Mouse (Mus musculus): ENCODE results near the gene Sv2c.

Sv2c gene

GRCm38 (mm10) chr13:95965596-95965995 is 166.8 kb downstream of the Sv2c start:
- DNase-seq, result no peak

DNA sequence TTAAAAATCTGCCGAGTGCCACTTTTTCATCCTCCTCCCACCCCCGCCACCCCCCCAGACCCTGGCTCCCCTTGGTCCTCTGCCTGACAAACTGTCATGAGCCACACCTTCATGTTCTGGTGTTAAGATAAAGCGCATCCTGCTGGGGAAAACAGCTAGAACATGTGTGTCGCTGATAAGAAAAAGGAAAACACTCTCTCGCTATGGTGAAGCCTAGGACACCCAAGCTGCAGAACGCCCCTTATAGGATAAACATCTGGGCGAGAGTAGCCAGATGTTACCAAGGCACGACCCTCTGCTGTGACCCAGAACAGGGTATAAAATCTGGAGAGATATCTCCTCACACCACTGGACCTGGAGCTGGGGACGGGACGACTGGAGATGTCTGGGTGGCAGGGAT is 167.2 kb downstream of the Sv2c start:
- no peak for DNase-seq

- no peak for DNase-seq
Measured at GRCm38 (mm10) chr13:95964226-95964625, 168.2 kb downstream of the Sv2c start.

DNA sequence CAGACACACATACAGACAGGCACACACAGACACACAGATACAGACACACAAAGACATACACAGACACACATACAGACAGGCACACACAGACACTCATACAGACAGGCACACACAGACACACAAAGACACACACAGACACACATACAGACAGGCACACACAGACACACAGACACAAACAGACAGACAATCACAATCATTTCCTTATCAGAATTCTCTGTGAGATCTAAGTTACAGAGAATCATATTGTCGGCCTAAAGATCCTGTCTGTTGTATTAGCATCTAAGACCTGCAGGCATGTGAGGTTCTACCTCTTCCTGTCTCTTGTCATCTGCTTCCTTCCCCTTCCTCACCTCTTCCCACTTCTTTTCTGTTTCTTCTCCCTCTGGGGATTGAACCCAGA is 168.7 kb downstream of the Sv2c start:
- no peak for DNase-seq

- DNase-seq, result no peak
Measured at GRCm38 (mm10) chr13:95961905-95962304, 170.5 kb downstream of the Sv2c start.

GRCm38 (mm10) chr13:95961191-95961791 is 171.1 kb downstream of the Sv2c start:
- DNase-seq, result peak; percentile 76

- no peak for DNase-seq
Measured at GRCm38 (mm10) chr13:95960477-95961185, 171.7 kb downstream of the Sv2c start.

GRCm38 (mm10) chr13:95959651-95960476 is 172.5 kb downstream of the Sv2c start:
- DNase-seq, result no peak

- no peak for DNase-seq
Measured at GRCm38 (mm10) chr13:95957134-95957533, 175.2 kb downstream of the Sv2c start.

GRCm38 (mm10) chr13:95956327-95956781 is 176.0 kb downstream of the Sv2c start:
- DNase-seq, result no peak

GRCm38 (mm10) chr13:95955204-95955603 is 177.2 kb downstream of the Sv2c start:
- no peak for DNase-seq

DNA sequence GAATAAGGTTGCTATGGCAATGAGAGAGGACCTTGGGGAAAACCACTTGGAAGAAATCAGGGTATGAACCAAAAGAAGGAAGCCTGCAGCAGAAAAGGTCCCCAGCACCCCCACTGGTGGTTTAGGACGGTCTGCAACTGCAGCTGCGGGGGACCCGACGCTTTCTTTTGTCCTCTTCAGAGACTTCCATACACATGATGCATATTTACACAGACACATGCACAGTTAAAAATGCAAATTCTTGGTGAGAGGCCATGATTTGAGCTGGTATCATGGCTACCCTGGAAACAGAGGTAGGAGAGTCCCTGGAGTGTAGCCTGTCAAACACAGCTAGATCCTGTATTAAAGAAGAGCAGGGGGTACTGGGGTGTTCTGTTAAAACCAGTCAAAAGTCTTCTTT is 178.7 kb downstream of the Sv2c start:
- DNase-seq, result no peak

GRCm38 (mm10) chr13:95952263-95952662 is 180.1 kb downstream of the Sv2c start:
- DNase-seq, result no peak

DNA sequence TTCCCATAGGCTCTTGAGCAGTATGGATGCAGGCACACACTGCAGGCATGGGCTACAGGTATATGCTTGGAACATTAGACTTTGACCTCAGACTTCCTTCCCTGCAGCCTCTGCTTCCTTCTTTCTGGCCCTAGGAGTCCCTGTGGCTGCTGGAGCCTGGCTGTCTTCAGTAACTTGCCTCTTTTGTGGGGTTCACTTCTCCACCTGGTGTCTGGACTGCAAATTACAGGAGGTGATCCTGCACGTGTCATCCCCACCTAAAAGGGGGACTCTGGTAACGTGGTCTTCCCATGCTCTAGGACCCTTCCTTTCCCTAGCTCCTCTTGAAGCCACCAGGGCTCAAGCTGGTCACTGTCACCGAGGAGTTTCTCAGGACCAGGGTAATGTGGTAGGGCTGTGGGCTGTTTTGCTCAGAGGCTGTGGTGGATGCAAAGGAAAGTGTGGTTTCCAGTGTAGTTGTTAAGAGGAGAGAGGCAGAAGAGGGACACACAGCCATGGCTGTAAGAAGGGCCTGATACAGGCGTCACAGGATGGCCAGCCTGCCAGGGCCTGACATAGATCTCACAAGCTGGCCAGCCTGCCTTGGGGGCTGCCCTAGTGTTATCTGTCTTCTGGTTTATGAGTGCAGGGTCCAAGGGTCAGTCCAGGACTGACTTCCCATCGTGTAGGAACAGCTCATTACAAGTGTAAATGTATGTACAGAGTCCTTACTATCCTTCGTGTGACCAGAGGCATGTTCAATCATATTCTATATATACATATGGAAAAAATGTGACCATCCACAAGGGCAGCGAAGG is 181.1 kb downstream of the Sv2c start:
- peak; percentile 17 for DNase-seq

DNA sequence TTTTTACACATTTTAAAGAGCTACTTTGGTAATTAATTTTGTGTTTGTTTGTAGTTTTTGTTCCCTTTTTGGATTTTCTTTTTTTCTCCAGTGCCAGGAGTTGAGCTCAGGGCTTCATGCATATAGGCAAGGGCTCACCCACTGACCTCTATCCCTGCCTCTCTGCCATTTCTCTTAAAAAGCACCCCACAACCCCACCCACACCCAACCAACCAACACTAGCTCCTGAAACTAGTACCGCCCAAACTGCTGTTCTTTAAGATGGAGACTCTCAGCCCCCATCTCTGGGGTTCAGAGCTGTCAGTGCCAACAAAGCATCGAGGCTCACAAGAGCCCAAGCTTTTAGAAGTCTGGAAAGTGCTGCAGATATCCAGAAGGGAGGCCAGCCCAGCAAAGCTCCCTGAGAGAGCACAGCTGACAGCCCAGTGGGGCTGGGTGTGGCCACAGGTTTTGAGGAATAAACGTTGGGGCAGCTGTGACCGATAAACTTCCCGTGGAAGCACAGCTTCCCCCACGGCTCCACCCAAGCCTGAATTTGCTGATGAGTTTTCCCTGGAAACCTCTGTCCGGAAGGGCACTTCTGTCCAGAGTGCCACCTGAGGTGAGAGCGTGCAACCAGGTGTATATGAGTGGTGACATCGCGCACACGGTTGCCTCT is 181.8 kb downstream of the Sv2c start:
- peak; percentile 1 for DNase-seq

- DNase-seq, result no peak
Measured at GRCm38 (mm10) chr13:95949356-95949755, 183.0 kb downstream of the Sv2c start.

GRCm38 (mm10) chr13:95948821-95949220 is 183.6 kb downstream of the Sv2c start:
- DNase-seq, result no peak

DNA sequence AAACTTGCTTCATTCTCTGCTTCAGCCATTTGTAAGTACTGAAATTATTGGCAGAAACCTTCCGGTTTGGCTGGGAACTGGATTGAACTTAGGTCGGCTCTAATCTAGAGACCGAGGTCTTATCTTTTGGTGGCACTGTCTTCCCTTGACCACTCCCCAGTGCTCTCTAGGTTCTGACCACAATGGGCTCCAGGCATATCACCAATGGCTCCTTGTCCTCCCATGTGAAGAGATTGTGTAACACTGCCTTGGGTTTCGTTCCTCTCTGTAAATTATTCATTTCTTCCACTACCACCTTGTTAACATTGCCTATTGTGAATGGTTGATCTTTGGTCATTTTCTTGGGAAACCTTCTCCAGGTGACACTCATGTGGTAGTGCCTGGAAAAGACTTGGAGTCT is 184.0 kb downstream of the Sv2c start:
- no peak for DNase-seq

- peak; percentile 36 for DNase-seq
Measured at GRCm38 (mm10) chr13:95945937-95946507, 186.4 kb downstream of the Sv2c start.

DNA sequence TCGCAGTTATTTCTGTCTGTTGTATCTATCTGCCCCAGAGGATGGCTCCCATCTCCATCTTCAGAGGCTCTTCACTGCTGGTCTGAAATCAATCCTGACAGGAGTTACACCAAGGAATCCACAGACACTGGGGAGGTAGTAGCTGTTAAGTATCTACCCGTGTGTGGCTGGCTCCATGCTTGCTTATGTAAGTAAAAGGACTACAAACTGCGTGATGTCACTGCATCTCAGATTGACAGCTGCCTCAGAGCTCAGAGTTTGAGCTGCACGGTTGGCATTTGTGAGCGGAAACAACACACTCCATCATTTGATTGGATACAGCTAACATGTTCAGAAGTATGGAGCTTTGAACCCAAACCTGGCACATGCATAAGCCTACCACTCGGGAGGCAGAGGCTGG is 187.8 kb downstream of the Sv2c start:
- DNase-seq, result no peak

- DNase-seq, result no peak
Measured at GRCm38 (mm10) chr13:95943919-95944318, 188.5 kb downstream of the Sv2c start.

GRCm38 (mm10) chr13:95942587-95942986 is 189.8 kb downstream of the Sv2c start:
- peak; percentile 81 for DNase-seq

Data from layer of hippocampus, adult 9-11 months (tissue).